Mouse (Mus musculus) Muller cell, postnatal 12 days (primary cell): Measurements from ENCODE around the gene Cdc45.

Experiments used
- DNase-seq: peaks from one replicate; pipeline ENCODE4 v3.0.0-alpha.2; 2015; ENCODE audit errors: inconsistent ontology term

The Cdc45 gene

GRCm38 (mm10) chr16:18730640-18731039, 81.1 kb downstream of the Cdc45 start:
- no peak for DNase-seq
